Mouse (Mus musculus) hindbrain, embryonic 11.5 days (tissue): ENCODE results near the gene Aff3. TPM values are rescaled to one million over a fixed set of nuclear protein-coding genes. Genes with fewer than 3 reads are reported as not detected.
"Not testable (repeated sequence)": the region's sequence is repeated elsewhere in the genome, so short reads cannot be mapped to it uniquely, and the experiment has no call there.

Experiments used
- ATAC-seq: fragments of 200-750 bp; cut with Nextera tagmentation; 2 replicates; pipeline ENCODE4 v1.8.0; 2017; ENCODE audit warnings: mild to moderate bottlenecking, moderate TSS enrichment, moderate library complexity; ENCODE audit not compliant: low FRiP score
- DNase-seq: peaks from one replicate; pipeline ENCODE4 v3.0.0-alpha.2; 2015; ENCODE audit warnings: low spot score
- H3K27ac ChIP-seq: fragments of 300-500 bp; sonication (generic); 2 replicates; pipeline ENCODE4 v1.5.1; 2014; ENCODE audit warnings: mild to moderate bottlenecking, low read depth, low read length
- H3K27me3 ChIP-seq: fragments of 300-500 bp; sonication (generic); 2 replicates; pipeline ENCODE4 v1.6.1; 2014; ENCODE audit warnings: mild to moderate bottlenecking, low read length, moderate library complexity, mixed read lengths; ENCODE audit not compliant: control insufficient read depth, insufficient read depth
- H3K36me3 ChIP-seq: fragments of 300-500 bp; sonication (generic); 2 replicates; pipeline ENCODE4 v1.6.1; 2014; ENCODE audit warnings: mild to moderate bottlenecking, low read length, moderate library complexity, mixed read lengths; ENCODE audit not compliant: control insufficient read depth, insufficient read depth
- H3K4me1 ChIP-seq: fragments of 300-500 bp; sonication (generic); replicated peaks from 2 replicates; pipeline ENCODE4 v1.6.1; 2014; ENCODE audit warnings: low read length, mixed read lengths; ENCODE audit not compliant: control insufficient read depth, insufficient read depth
- H3K4me2 ChIP-seq: fragments of 300-500 bp; sonication (generic); replicated peaks from 2 replicates; pipeline ENCODE4 v1.6.1; 2014; ENCODE audit warnings: mild to moderate bottlenecking, low read depth, low read length
- H3K4me3 ChIP-seq: fragments of 300-500 bp; sonication (generic); 2 replicates; pipeline ENCODE4 v1.5.1; 2014; ENCODE audit warnings: low read depth, low read length
- H3K9ac ChIP-seq: fragments of 300-500 bp; sonication (generic); 2 replicates; pipeline ENCODE4 v1.6.1; 2014; ENCODE audit warnings: low read depth, low read length
- H3K9me3 ChIP-seq: fragments of 300-500 bp; sonication (generic); 2 replicates; pipeline ENCODE4 v1.6.1; 2016; ENCODE audit warnings: low read length; ENCODE audit not compliant: control insufficient read depth
- WGBS: fragments of 180-500 bp; shearing (Covaris S2); extraction: QIAGEN DNeasy Blood & Tissue Kit; methylation state at CpG from one replicate; pipeline ENCODE4 v1.1.7; 2014; 5-methylcytosine and 5-hydroxymethylcytosine counted together
- polyA plus RNA-seq: library from polyadenylated mRNA; unstranded; fragments of >200 nt; fragmentation: Nextera tagmentation; extraction: Ambion mirVana; gene quantifications from 2 replicates; pipeline ENCODE4 v1.2.1, GENCODE M21; 2014

Aff3 gene
- polyA plus RNA-seq, 1 experiment from 2014 or later = 19.7 TPM

GRCm38 (mm10) chr1:38441800-38442199 is 223.0 kb downstream of the Aff3 start:
- no peaks in the 10 kb centered on the region for H3K27me3 ChIP-seq
- H3K4me2 ChIP-seq = no peak overlapping the region
- peaks cover 15% of the 10 kb centered on the region for H3K4me1 ChIP-seq
- no peak overlapping the region for H3K9ac ChIP-seq
- no peaks in the 10 kb centered on the region for H3K9me3 ChIP-seq
- H3K4me3 ChIP-seq = no peak overlapping the region
- 50% methylated on average over 2 of the region's 2 CpGs for WGBS
- DNase-seq (no peak), ATAC-seq (no peak)
- no peaks in the 10 kb centered on the region for H3K36me3 ChIP-seq
- H3K27ac ChIP-seq = peak overlapping the region; percentile 49

- Histone ChIP-seq H3K4me1 (peaks cover 16% of the 10 kb centered on the region), H3K36me3 (no peaks in the 10 kb centered on the region), H3K4me3 (no peak overlapping the region), H3K9me3 (no peaks in the 10 kb centered on the region), H3K27ac (peak overlapping the region; percentile 77), H3K9ac (no peak overlapping the region), H3K27me3 (no peaks in the 10 kb centered on the region), H3K4me2 (no peak overlapping the region)
- WGBS = 61% methylated on average over 6 of the region's 6 CpGs
- ATAC-seq (no peak), DNase-seq (no peak)
Measured at GRCm38 (mm10) chr1:38440471-38440815, 224.3 kb downstream of the Aff3 start.

- H3K4me3 ChIP-seq = no peak overlapping the region
- no peak overlapping the region for H3K9ac ChIP-seq
- peak; percentile 62 for ATAC-seq
- peak; percentile 46 for DNase-seq
- H3K27me3 ChIP-seq = no peaks in the 10 kb centered on the region
- 25% methylated on average over 4 of the region's 4 CpGs for WGBS
- no peaks in the 10 kb centered on the region for H3K36me3 ChIP-seq
- H3K9me3 ChIP-seq = no peaks in the 10 kb centered on the region
- H3K4me2 ChIP-seq = no peak overlapping the region
- peak overlapping the region; percentile 77 for H3K27ac ChIP-seq
- peaks cover 16% of the 10 kb centered on the region for H3K4me1 ChIP-seq
Measured at GRCm38 (mm10) chr1:38439751-38440470, 224.8 kb downstream of the Aff3 start.

GRCm38 (mm10) chr1:38438447-38438846 is 226.3 kb downstream of the Aff3 start:
- DNase-seq = peak; percentile 47
- peaks cover 16% of the 10 kb centered on the region for H3K4me1 ChIP-seq
- H3K36me3 ChIP-seq = no peaks in the 10 kb centered on the region
- H3K4me3 ChIP-seq = no peak overlapping the region
- no peaks in the 10 kb centered on the region for H3K9me3 ChIP-seq
- H3K27me3 ChIP-seq = no peaks in the 10 kb centered on the region
- 22% methylated on average over 4 of the region's 4 CpGs for WGBS
- ATAC-seq = peak; percentile 59
- no peak overlapping the region for H3K4me2 ChIP-seq
- H3K27ac ChIP-seq = peak overlapping the region; percentile 77
- H3K9ac ChIP-seq = no peak overlapping the region

GRCm38 (mm10) chr1:38437671-38438070 is 227.1 kb downstream of the Aff3 start:
- DNase-seq (no peak), ATAC-seq (no peak)
- H3K4me3 ChIP-seq = no peak overlapping the region
- H3K27ac ChIP-seq = peak overlapping the region; percentile 77
- no peak overlapping the region for H3K9ac ChIP-seq
- no peaks in the 10 kb centered on the region for H3K9me3 ChIP-seq
- peaks cover 13% of the 10 kb centered on the region for H3K4me1 ChIP-seq
- no peak overlapping the region for H3K4me2 ChIP-seq
- H3K27me3 ChIP-seq = no peaks in the 10 kb centered on the region
- 64% methylated on average over 4 of the region's 4 CpGs for WGBS
- no peaks in the 10 kb centered on the region for H3K36me3 ChIP-seq

GRCm38 (mm10) chr1:38436471-38437340 is 228.0 kb downstream of the Aff3 start:
- DNase-seq (peak; percentile 20), ATAC-seq (no peak)
- Histone ChIP-seq H3K4me1 (peaks cover 13% of the 10 kb centered on the region), H3K36me3 (no peaks in the 10 kb centered on the region), H3K27me3 (no peaks in the 10 kb centered on the region), H3K27ac (0 out of 2 replicates have a peak overlapping the region, but pooled peaks have one; percentile 25), H3K9me3 (no peaks in the 10 kb centered on the region), H3K9ac (no peak overlapping the region), H3K4me3 (no peak overlapping the region), H3K4me2 (no peak overlapping the region)
- 19% methylated on average over 12 of the region's 12 CpGs for WGBS

GRCm38 (mm10) chr1:38430311-38430710 is 234.4 kb downstream of the Aff3 start:
- ATAC-seq, H3K36me3 ChIP-seq, H3K27ac ChIP-seq, H3K4me2 ChIP-seq, H3K27me3 ChIP-seq, H3K4me1 ChIP-seq, H3K9me3 ChIP-seq, H3K4me3 ChIP-seq, H3K9ac ChIP-seq, DNase-seq: not testable (repeated sequence)
- 95% methylated on average over 12 of the region's 12 CpGs for WGBS

- no peak for DNase-seq
- no peaks in the 10 kb centered on the region for H3K36me3 ChIP-seq
- no peak overlapping the region for H3K4me3 ChIP-seq
- H3K4me1 ChIP-seq = no peaks in the 10 kb centered on the region
- H3K27ac ChIP-seq = no peak overlapping the region
- WGBS = 58% methylated on average over 13 of the region's 13 CpGs
- H3K4me2 ChIP-seq = no peak overlapping the region
- no peaks in the 10 kb centered on the region for H3K27me3 ChIP-seq
- H3K9ac ChIP-seq = no peak overlapping the region
- no peaks in the 10 kb centered on the region for H3K9me3 ChIP-seq
- no peak for ATAC-seq
Measured at GRCm38 (mm10) chr1:38428708-38429683, 235.8 kb downstream of the Aff3 start.
